Mouse (Mus musculus) intestine, postnatal 0 days (tissue): Measurements from ENCODE around the gene Dcun1d4. TPM values are rescaled to one million over a fixed set of nuclear protein-coding genes. Genes with fewer than 3 reads are reported as not detected.
"Not testable (repeated sequence)": the region's sequence is repeated elsewhere in the genome, so short reads cannot be mapped to it uniquely, and the experiment has no call there.

ENCODE experiments used
- ATAC-seq: fragments of 200-750 bp; cut with Nextera tagmentation; 2 replicates; pipeline ENCODE4 v1.8.0; 2017; ENCODE audit warnings: mild to moderate bottlenecking, moderate TSS enrichment, moderate library complexity
- H3K27ac ChIP-seq: fragments of 300-500 bp; sonication (generic); 2 replicates; pipeline ENCODE4 v1.5.1; 2014; ENCODE audit warnings: mild to moderate bottlenecking, low read depth, low read length, moderate library complexity
- H3K27me3 ChIP-seq: fragments of 300-500 bp; sonication (generic); replicated peaks from 2 replicates; pipeline ENCODE4 v1.6.1; 2014; ENCODE audit warnings: low read length, mixed read lengths; ENCODE audit not compliant: control insufficient read depth, insufficient read depth
- H3K36me3 ChIP-seq: fragments of 300-500 bp; sonication (generic); 2 replicates; pipeline ENCODE4 v1.6.1; 2014; ENCODE audit warnings: mild to moderate bottlenecking, moderate library complexity; ENCODE audit not compliant: control insufficient read depth, insufficient read depth
- H3K4me1 ChIP-seq: fragments of 300-500 bp; sonication (generic); replicated peaks from 2 replicates; pipeline ENCODE4 v1.6.1; 2014; ENCODE audit warnings: antibody characterized with exemption, low read length, mixed read lengths; ENCODE audit not compliant: control insufficient read depth, insufficient read depth
- H3K4me2 ChIP-seq: fragments of 300-500 bp; sonication (generic); replicated peaks from 2 replicates; pipeline ENCODE4 v1.6.1; 2014; ENCODE audit warnings: low read depth, mild to moderate bottlenecking, moderate library complexity
- H3K4me3 ChIP-seq: fragments of 300-500 bp; sonication (generic); 2 replicates; pipeline ENCODE4 v1.5.1; 2014; ENCODE audit warnings: low read depth, low read length
- H3K9ac ChIP-seq: fragments of 300-500 bp; sonication (generic); 2 replicates; pipeline ENCODE4 v1.6.1; 2014; ENCODE audit warnings: mild to moderate bottlenecking, low read depth, low read length
- H3K9me3 ChIP-seq: fragments of 300-500 bp; sonication (generic); 2 replicates; pipeline ENCODE4 v1.6.1; 2016; ENCODE audit warnings: mixed run types; ENCODE audit not compliant: control insufficient read depth
- CTCF ChIP-seq: sonication (generic); IDR thresholded peaks from 2 replicates; pipeline ENCODE4 v1.5.1; 2016; ENCODE audit warnings: low read depth, mild to moderate bottlenecking, control low read depth, antibody characterized with exemption, moderate library complexity
- WGBS: fragments of 180-500 bp; shearing (Covaris S2); extraction: QIAGEN DNeasy Blood & Tissue Kit; methylation state at CpG from one replicate; pipeline ENCODE4 v1.1.7; 2014; 5-methylcytosine and 5-hydroxymethylcytosine counted together
- polyA plus RNA-seq: library from polyadenylated mRNA; unstranded; fragments of >200 nt; fragmentation: Nextera tagmentation; extraction: Ambion mirVana; gene quantifications from 2 replicates; pipeline ENCODE4 v1.2.1, GENCODE M21; 2015

Dcun1d4 gene
- polyA plus RNA-seq, 1 experiment from 2014 or later: 16.3 TPM

DNA sequence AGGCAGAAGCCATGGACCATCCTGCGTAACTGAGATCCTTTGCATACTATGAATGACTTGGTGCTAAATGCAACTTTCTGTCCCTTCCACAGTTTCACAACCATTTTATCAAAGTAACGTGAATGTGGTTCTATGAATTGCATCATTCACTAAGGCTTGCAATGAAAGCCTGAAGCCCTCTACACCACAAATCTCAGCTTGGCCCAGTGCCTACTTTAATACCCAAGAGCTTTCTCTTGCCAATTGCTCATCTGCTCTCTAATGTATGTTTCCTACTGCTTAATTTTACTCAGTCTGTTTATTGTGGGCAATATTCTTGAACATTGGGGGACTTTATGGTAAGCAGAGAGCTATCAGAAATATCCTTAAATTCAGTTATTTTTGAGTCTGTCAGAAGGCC is 92.0 kb downstream of the Dcun1d4 start:
- H3K27ac ChIP-seq: no peak overlapping the region
- TF ChIP-seq CTCF: no peak
- WGBS: 85% methylated on average over 2 of the region's 2 CpGs
- H3K4me2 ChIP-seq: no peak overlapping the region
- no peak for ATAC-seq
- H3K9ac ChIP-seq: no peak overlapping the region
- no peak overlapping the region for H3K4me3 ChIP-seq
- no peaks in the 10 kb centered on the region for H3K9me3 ChIP-seq
- no peaks in the 10 kb centered on the region for H3K27me3 ChIP-seq
- H3K36me3 ChIP-seq: no peaks in the 10 kb centered on the region
- 0 out of 2 replicates have a peak, but pooled peaks cover 4% of the 10 kb centered on the region for H3K4me1 ChIP-seq

DNA sequence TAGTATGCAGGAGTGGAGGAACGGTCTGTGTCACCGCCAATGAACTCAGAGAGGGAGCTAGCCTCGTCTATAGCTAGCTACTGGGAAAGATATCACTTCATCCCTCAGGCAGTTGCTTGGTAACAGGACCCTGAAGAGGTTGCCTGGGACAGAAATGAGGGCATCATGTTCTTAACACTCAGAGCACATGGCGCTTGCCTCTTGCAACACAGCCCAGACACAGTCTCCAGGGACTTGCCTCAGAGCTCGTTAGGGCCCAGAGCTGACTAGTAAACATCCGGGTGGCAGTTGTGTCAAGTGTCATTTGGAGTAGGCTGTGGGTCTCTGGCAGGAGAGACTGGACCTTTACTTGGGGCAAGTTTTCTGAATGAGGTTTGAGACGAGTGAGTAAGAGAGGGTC is 93.0 kb downstream of the Dcun1d4 start:
- H3K36me3 ChIP-seq: no peaks in the 10 kb centered on the region
- 0 out of 2 replicates have a peak, but pooled peaks cover 4% of the 10 kb centered on the region for H3K4me1 ChIP-seq
- H3K4me2 ChIP-seq: no peak overlapping the region
- WGBS: 79% methylated on average over 7 of the region's 7 CpGs
- ATAC-seq: no peak
- no peaks in the 10 kb centered on the region for H3K9me3 ChIP-seq
- no peak overlapping the region for H3K27ac ChIP-seq
- H3K4me3 ChIP-seq: no peak overlapping the region
- no peaks in the 10 kb centered on the region for H3K27me3 ChIP-seq
- no peak for TF ChIP-seq CTCF
- H3K9ac ChIP-seq: no peak overlapping the region

DNA sequence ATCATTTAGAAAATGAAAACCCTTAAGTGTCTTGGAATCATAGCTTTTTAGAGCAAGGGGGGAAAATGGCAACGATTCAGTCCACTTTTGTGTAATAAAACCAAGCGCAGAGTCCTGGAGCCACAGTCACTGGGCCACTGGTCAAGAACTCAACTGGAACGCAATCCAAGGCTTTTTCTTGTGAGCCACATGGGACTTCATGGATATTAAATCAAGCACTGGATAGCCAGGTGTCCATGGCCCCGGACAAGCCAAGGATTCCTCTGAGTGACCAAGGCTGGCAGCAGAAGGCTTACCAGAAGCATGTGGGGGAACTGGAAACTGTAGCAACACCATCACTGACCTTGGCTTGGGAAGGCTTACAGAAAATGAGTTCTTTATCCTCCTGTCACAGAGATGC is 93.8 kb downstream of the Dcun1d4 start:
- WGBS: 91% methylated on average over 4 of the region's 4 CpGs
- no peak for TF ChIP-seq CTCF
- H3K27me3 ChIP-seq: no peaks in the 10 kb centered on the region
- H3K9ac ChIP-seq: no peak overlapping the region
- no peak overlapping the region for H3K4me2 ChIP-seq
- no peaks in the 10 kb centered on the region for H3K36me3 ChIP-seq
- no peak overlapping the region for H3K27ac ChIP-seq
- H3K4me3 ChIP-seq: no peak overlapping the region
- no peaks in the 10 kb centered on the region for H3K9me3 ChIP-seq
- no peak for ATAC-seq
- H3K4me1 ChIP-seq: 0 out of 2 replicates have a peak, but pooled peaks cover 4% of the 10 kb centered on the region

DNA sequence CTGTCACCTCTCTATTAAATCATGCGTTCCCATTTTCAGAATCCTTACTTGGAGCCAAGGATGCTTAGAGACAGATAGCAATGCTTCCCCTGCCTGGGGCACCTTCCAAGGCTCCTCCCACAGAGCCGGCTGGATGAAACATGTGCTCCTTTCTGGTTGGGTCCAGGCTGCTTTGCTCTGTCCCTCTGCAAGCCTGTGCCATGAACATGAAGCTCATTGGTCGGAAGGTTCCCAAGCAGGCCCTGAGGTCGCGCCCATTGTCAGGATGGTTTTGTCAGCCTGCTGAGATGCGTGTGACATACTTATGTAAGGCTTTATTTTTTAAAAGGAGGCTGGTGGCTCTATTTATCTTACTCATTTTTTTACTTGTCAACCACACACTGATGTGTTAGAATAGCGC is 95.9 kb downstream of the Dcun1d4 start:
- H3K27ac ChIP-seq: no peak overlapping the region
- H3K9ac ChIP-seq: no peak overlapping the region
- no peak overlapping the region for H3K4me3 ChIP-seq
- H3K36me3 ChIP-seq: no peaks in the 10 kb centered on the region
- H3K4me1 ChIP-seq: no peaks in the 10 kb centered on the region
- no peak for ATAC-seq
- 69% methylated on average over 7 of the region's 7 CpGs for WGBS
- no peak overlapping the region for H3K4me2 ChIP-seq
- H3K9me3 ChIP-seq: no peaks in the 10 kb centered on the region
- no peaks in the 10 kb centered on the region for H3K27me3 ChIP-seq
- TF ChIP-seq CTCF: no peak

DNA sequence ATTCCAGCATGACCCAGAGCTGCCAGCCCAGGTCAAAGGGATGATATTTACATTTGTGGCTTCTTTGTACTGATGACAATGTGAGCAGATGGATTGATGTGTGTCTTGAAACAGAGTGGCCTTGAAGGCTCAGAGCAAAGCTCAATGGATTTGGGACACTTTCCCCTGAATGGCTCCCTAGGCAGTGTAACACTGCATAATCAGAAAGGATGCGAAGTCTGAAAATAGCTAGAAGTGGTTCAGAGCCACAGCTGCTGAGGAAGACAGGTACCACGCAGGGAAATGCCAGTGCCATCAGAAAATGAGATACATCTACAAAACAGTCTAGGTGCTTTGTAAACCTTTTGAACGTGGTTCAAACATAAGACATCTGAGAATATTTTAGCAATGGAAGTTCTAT is 97.3 kb downstream of the Dcun1d4 start:
- Histone ChIP-seq H3K4me3 (no peak overlapping the region), H3K27ac (no peak overlapping the region), H3K27me3 (no peaks in the 10 kb centered on the region), H3K4me2 (no peak overlapping the region), H3K9ac (no peak overlapping the region), H3K36me3 (no peaks in the 10 kb centered on the region), H3K4me1 (no peaks in the 10 kb centered on the region), H3K9me3 (no peaks in the 10 kb centered on the region)
- no peak for ATAC-seq
- no peak for TF ChIP-seq CTCF
- 85% methylated on average over 3 of the region's 3 CpGs for WGBS

DNA sequence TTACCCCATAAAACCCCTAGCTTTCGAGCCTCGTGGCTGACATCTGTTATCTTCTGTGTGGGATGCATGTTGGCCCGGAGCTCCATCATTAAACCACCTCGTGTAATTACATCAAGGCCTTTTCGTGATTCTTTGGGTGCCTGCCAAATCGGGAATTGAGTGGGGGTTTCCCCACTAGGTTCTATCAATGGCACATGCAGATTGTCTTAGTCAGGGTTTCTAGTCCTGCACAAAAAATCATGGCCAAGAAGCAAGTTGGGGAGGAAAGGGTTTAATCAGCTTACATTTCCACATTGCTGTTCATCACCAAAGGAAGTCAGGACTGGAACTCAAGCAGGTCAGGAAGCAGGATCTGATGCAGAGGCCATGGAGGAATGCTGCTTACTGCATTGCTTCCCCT is 103.2 kb downstream of the Dcun1d4 start:
- H3K27ac ChIP-seq, H3K27me3 ChIP-seq, H3K9ac ChIP-seq, ATAC-seq, H3K4me3 ChIP-seq, H3K9me3 ChIP-seq, H3K4me1 ChIP-seq, H3K4me2 ChIP-seq, H3K36me3 ChIP-seq: not testable (repeated sequence)
- WGBS: 72% methylated on average over 6 of the region's 6 CpGs
